Mouse (Mus musculus): ENCODE measurements around the gene Ncbp3. TPM values are rescaled to one million over a fixed set of nuclear protein-coding genes. Genes with fewer than 3 reads are reported as not detected.

Ncbp3 gene
- total and polyA plus RNA-seq, 3 experiments, result 8.4 to 9.3 TPM; not detected in 1

- Histone ChIP-seq H3K4me3 (ENCODE audit: control insufficient read depth in 1 of 2, insufficient read depth in 1 of 2, low read depth in 2 of 2, low read length in 2 of 2) (no peak overlapping the region), H3K36me3 (ENCODE audit: control insufficient read depth in 1 of 2, insufficient read depth in 2 of 2, low read length in 2 of 2) (peaks cover 0 to 4% of the 10 kb centered on the region in 2 experiments; a peak in 3 of 4 replicates), H3K27me3 (ENCODE audit: control insufficient read depth in 1 of 2, insufficient read depth in 2 of 2, low read length in 2 of 2) (no peaks in the 10 kb centered on the region), H3K9me3 (replicated peaks; ENCODE audit: insufficient read depth, low read length) (no peaks in the 10 kb centered on the region), H3K27ac (ENCODE audit: control insufficient read depth, low read depth, low read length) (no peak overlapping the region), H3K9ac (ENCODE audit: control insufficient read depth, low read depth, low read length, poor library complexity, severe bottlenecking) (no peak overlapping the region), H3K4me1 (ENCODE audit: control insufficient read depth in 1 of 2, insufficient read depth in 2 of 2, low read length in 2 of 2) (no peaks in the 10 kb centered on the region; a peak in 1 of 4 replicates), H3K79me2 (ENCODE audit: control insufficient read depth, insufficient read depth, low read length, poor library complexity) (no peaks in the 10 kb centered on the region; the same call in 1 of the 2 replicates)
- DNase-seq (ENCODE audit: low read depth, low spot score), result no peak
- TF ChIP-seq UBTF (IDR thresholded peaks at IDR 0.05; ENCODE audit: borderline replicate concordance, insufficient read depth, low read depth, low read length), result no peak
- no peak for TF ChIP-seq MXI1 (IDR thresholded peaks at IDR 0.05; ENCODE audit: low read depth, low read length)
- no peak for TF ChIP-seq BHLHE40 (IDR thresholded peaks at IDR 0.05; ENCODE audit: borderline replicate concordance, low read depth, low read length)
- TF ChIP-seq E2F4 (IDR thresholded peaks at IDR 0.05; ENCODE audit: borderline replicate concordance, low read depth, low read length), result no peak
- no peak for TF ChIP-seq GATA1 (IDR thresholded peaks at IDR 0.05; ENCODE audit: low read depth, low read length)
- TF ChIP-seq POLR2A (IDR thresholded peaks at IDR 0.05; ENCODE audit: control insufficient read depth in 1 of 2, insufficient read depth in 1 of 2, low read depth in 1 of 2, low read length in 2 of 2, poor library complexity in 1 of 2), result no peak
- TF ChIP-seq CHD1 (IDR thresholded peaks at IDR 0.05; ENCODE audit: low read depth, low read length), result no peak
- no peak for TF ChIP-seq MAZ (IDR thresholded peaks at IDR 0.05; ENCODE audit: low read depth, low read length)
- TF ChIP-seq SMC3 (IDR thresholded peaks at IDR 0.05; ENCODE audit: low read depth, low read length), result no peak
- TF ChIP-seq POLR2AphosphoS5 (IDR thresholded peaks at IDR 0.05; ENCODE audit: borderline replicate concordance, low read depth, low read length), result no peak
- TF ChIP-seq JUND (IDR thresholded peaks at IDR 0.05; ENCODE audit: low read depth, low read length), result no peak
- no peak for TF ChIP-seq TCF12 (IDR thresholded peaks at IDR 0.05; ENCODE audit: low read depth, low read length)
- no peak for TF ChIP-seq RAD21 (IDR thresholded peaks at IDR 0.05; ENCODE audit: low read depth, low read length)
- no peak for TF ChIP-seq ZKSCAN1 (IDR thresholded peaks at IDR 0.05; ENCODE audit: low read depth, low read length)
- TF ChIP-seq POLR2AphosphoS2 (IDR thresholded peaks at IDR 0.05; ENCODE audit: low read length), result no peak
- no peak for TF ChIP-seq ELF1 (IDR thresholded peaks at IDR 0.05; ENCODE audit: low read depth, low read length)
- no peak for TF ChIP-seq NELFE (IDR thresholded peaks at IDR 0.05; ENCODE audit: low read depth, low read length)
- no peak for TF ChIP-seq EP300 (IDR thresholded peaks at IDR 0.05; ENCODE audit: low read depth in 1 of 2, low read length in 2 of 2)
These were observed 12.0 kb downstream of the Ncbp3 start for GRCm38 (mm10) chr11:73059630-73060029.

- no peaks in the 10 kb centered on the region for H3K27me3 ChIP-seq (ENCODE audit: control insufficient read depth in 1 of 2, insufficient read depth in 2 of 2, low read length in 2 of 2)
- H3K9me3 ChIP-seq (replicated peaks; ENCODE audit: insufficient read depth, low read length), result no peaks in the 10 kb centered on the region
- no peak overlapping the region for H3K27ac ChIP-seq (ENCODE audit: control insufficient read depth, low read depth, low read length)
- H3K4me3 ChIP-seq (ENCODE audit: control insufficient read depth in 1 of 2, insufficient read depth in 1 of 2, low read depth in 2 of 2, low read length in 2 of 2), result no peak overlapping the region
- H3K36me3 ChIP-seq (ENCODE audit: control insufficient read depth in 1 of 2, insufficient read depth in 2 of 2, low read length in 2 of 2), result peaks cover 0 to 8% of the 10 kb centered on the region in 2 experiments; a peak in 3 of 4 replicates
- H3K4me1 ChIP-seq (ENCODE audit: control insufficient read depth in 1 of 2, insufficient read depth in 2 of 2, low read length in 2 of 2), result no peaks in the 10 kb centered on the region; a peak in 1 of 4 replicates
- peak; percentile 42 for DNase-seq (ENCODE audit: low read depth, low spot score)
- no peaks in the 10 kb centered on the region; the same call in 1 of the 2 replicates for H3K79me2 ChIP-seq (ENCODE audit: control insufficient read depth, insufficient read depth, low read length, poor library complexity)
- H3K9ac ChIP-seq (ENCODE audit: control insufficient read depth, low read depth, low read length, poor library complexity, severe bottlenecking), result no peak overlapping the region
- TF ChIP-seq NRF1 (IDR thresholded peaks at IDR 0.05; ENCODE audit: insufficient read depth, low read depth, low read length, poor library complexity, severe bottlenecking), result no peak
- TF ChIP-seq POLR2AphosphoS5 (IDR thresholded peaks at IDR 0.05; ENCODE audit: borderline replicate concordance, low read depth, low read length), result no peak
- no peak for TF ChIP-seq GATA1 (IDR thresholded peaks at IDR 0.05; ENCODE audit: low read depth, low read length)
- peak; percentile 55; the same call in 1 of the 2 replicates for TF ChIP-seq MXI1 (IDR thresholded peaks at IDR 0.05; ENCODE audit: low read depth, low read length)
- no peak for TF ChIP-seq MYC (IDR thresholded peaks at IDR 0.05; ENCODE audit: low read depth, low read length)
- 0 out of 4 replicates have a peak, but pooled peaks of 1 of the 2 experiments have one; percentile 25 for TF ChIP-seq EP300 (IDR thresholded peaks at IDR 0.05; ENCODE audit: low read depth in 1 of 2, low read length in 2 of 2)
- no peak for TF ChIP-seq MEF2A (IDR thresholded peaks at IDR 0.05; ENCODE audit: extremely low read depth, insufficient replicate concordance, low read depth, low read length, poor library complexity, severe bottlenecking)
- 0 out of 2 replicates have a peak, but pooled peaks have one; percentile 26 for TF ChIP-seq TCF12 (IDR thresholded peaks at IDR 0.05; ENCODE audit: low read depth, low read length)
- no peak for TF ChIP-seq GABPA (IDR thresholded peaks at IDR 0.05; ENCODE audit: low read depth, low read length)
- peak; percentile 22; the same call in 1 of the 2 replicates for TF ChIP-seq USF1 (IDR thresholded peaks at IDR 0.05; ENCODE audit: low read depth, low read length)
- peak; percentile 29; the same call in 1 of the 2 replicates for TF ChIP-seq SIN3A (IDR thresholded peaks at IDR 0.05; ENCODE audit: low read length)
- TF ChIP-seq ETS1 (IDR thresholded peaks at IDR 0.05; ENCODE audit: low read depth, low read length), result peak; percentile 34; the same call in 1 of the 2 replicates
- TF ChIP-seq JUND (IDR thresholded peaks at IDR 0.05; ENCODE audit: low read depth, low read length), result no peak
- TF ChIP-seq MAX (IDR thresholded peaks at IDR 0.05; ENCODE audit: low read length), result 0 out of 2 replicates have a peak, but pooled peaks have one; percentile 35
- TF ChIP-seq E2F4 (IDR thresholded peaks at IDR 0.05; ENCODE audit: borderline replicate concordance, low read depth, low read length), result no peak
These were observed 13.8 kb downstream of the Ncbp3 start for GRCm38 (mm10) chr11:73061413-73061812.

All from MEL (cell line).